Comparison of ENCODE assay signal across 10 mouse cellular contexts in genomic region chr9:121388273-121388931, GRCm38 (mm10).
A peak's percentile ranks its signal among the peaks of the same experiment; 100 is the strongest.
DNase-seq lines count a peak whose midpoint lies in the region; TF ChIP-seq lines count a peak whose summit lies in the region.
"Had no signal": no experiment of that assay in that cellular context is flagged by ENCODE, and none has a peak within 500 bp of the region (broad histone marks: within the 10 kb centered on the region; RNA-seq: fewer than 3 reads in every experiment).

No protein-coding gene starts in this region.

- H3K27me3 ChIP-seq in heart, adult 2 months (ENCODE audit: control insufficient read depth, insufficient read depth, low read length): no peaks in the 10 kb centered on the region

- no peak overlapping the region for H3K4me3 ChIP-seq in heart, adult 2 months
- H3K4me3 ChIP-seq in left cerebral cortex, adult 2 months: no peak overlapping the region

- peaks cover 1% of the 10 kb centered on the region; the same call in 1 of the 2 replicates for H3K79me2 ChIP-seq in heart, adult 2 months (replicated peaks; ENCODE audit: control insufficient read depth, insufficient read depth, low read length)

- TF ChIP-seq CTCF in heart, adult 2 months (IDR thresholded peaks at IDR 0.05): no peak
- no peak for TF ChIP-seq CTCF in left cerebral cortex, adult 2 months (IDR thresholded peaks at IDR 0.05)

- no peak for TF ChIP-seq EP300 in heart, adult 2 months (IDR thresholded peaks at IDR 0.05; ENCODE audit: insufficient read depth, low read depth, low read length)

- H3K36me3 ChIP-seq in heart, adult 2 months (ENCODE audit: control insufficient read depth, insufficient read depth, low read length): no peaks in the 10 kb centered on the region; the same call in 1 of the 2 replicates

- 51% methylated on average over 13 of the region's 13 CpGs for WGBS in heart, adult 2 months

- peaks cover 17% of the 10 kb centered on the region for H3K4me1 ChIP-seq in heart, adult 2 months (ENCODE audit: control insufficient read depth, insufficient read depth, low read length)

- intact Hi-C loops in heart, adult 2 months (cut with DNase I): loop anchor here (5.0 kb wide), 1 partner anchor 69 kb away; no protein-coding TSS in a partner anchor
- intact Hi-C loops in heart, postnatal 10 days (cut with DNase I): loop anchor here (5.0 kb wide), 1 partner anchor 69 kb away; no protein-coding TSS in a partner anchor
- intact Hi-C loops in left cerebral cortex, adult 2 months (cut with DNase I): loop anchor here (5.0 kb wide), 1 partner anchor 214 kb away; no protein-coding TSS in a partner anchor

- no peak for DNase-seq in heart, adult 2 months
- no peak for DNase-seq in heart, postnatal 10 days
- DNase-seq in left cerebral cortex, adult 2 months (ENCODE audit: extremely low spot score in 1 of 2, low spot score in 2 of 2): no peak
- no peak for DNase-seq in left cerebral cortex, adult 18-20 months (ENCODE audit: low spot score in 2 of 2)
- DNase-seq in retina, embryonic 14.5 days (ENCODE audit: low spot score): peak; percentile 18
- DNase-seq in retina, postnatal 1 day: no peak
- DNase-seq in natural killer cell, adult 2 months (ENCODE audit: low spot score in 2 of 2): no peak
- DNase-seq in urinary bladder, adult 2 months (ENCODE audit: low spot score): no peak
- DNase-seq: cerebellum, adult 11 months; kidney, adult 18-20 months had no signal

- peak overlapping the region; percentile 28; the same call in 1 of the 2 replicates for H3K27ac ChIP-seq in heart, adult 2 months
- H3K27ac ChIP-seq in left cerebral cortex, adult 2 months: peak overlapping the region; percentile 96

- H3K9ac ChIP-seq in heart, adult 2 months (ENCODE audit: low read depth, low read length): no peak overlapping the region

- TF ChIP-seq POLR2A in heart, adult 2 months (IDR thresholded peaks at IDR 0.05; ENCODE audit: insufficient read depth, low read depth, low read length): no peak
